Mouse (Mus musculus) T-helper 1 cell (primary cell): ENCODE results near the gene Dkc1.

Experiments used
- in situ Hi-C: fragments of 300-600 bp; cut with MboI, MseI; formaldehyde crosslinking; loops from one replicate; pipeline ENCODE4 v1.15.1; 2025; ENCODE audit warnings: high pct_unique_total_duplicates

Dkc1 gene

GRCm38 (mm10) chrX:75095369-75096162 is at the start of gene Dkc1:
TSS of gene Dkc1 (plus strand) at chrX:75095854.
- in situ Hi-C loops, result loop anchor here (10.0 kb wide), 1 partner anchor 1031 kb away; no protein-coding TSS in a partner anchor

GRCm38 (mm10) chrX:75045931-75046330 is 49.7 kb upstream of the Dkc1 start:
- in situ Hi-C loops, result no loop called here

- in situ Hi-C loops, result no loop called here
These were observed 48.6 kb upstream of the Dkc1 start for GRCm38 (mm10) chrX:75046921-75047635.

- in situ Hi-C loops, result no loop called here
These were observed 39.4 kb upstream of the Dkc1 start for GRCm38 (mm10) chrX:75056120-75056775.

GRCm38 (mm10) chrX:75082351-75082750 is 13.3 kb upstream of the Dkc1 start:
- in situ Hi-C loops, result no loop called here

GRCm38 (mm10) chrX:75083982-75084773 is 11.5 kb upstream of the Dkc1 start:
- in situ Hi-C loops, result no loop called here

GRCm38 (mm10) chrX:75084774-75085508 is 10.7 kb upstream of the Dkc1 start, which contains the start of gene Gab3:
TSS of gene Gab3 (minus strand) at chrX:75085458.
- in situ Hi-C loops, result no loop called here

- in situ Hi-C loops, result no loop called here
These were observed 10.0 kb upstream of the Dkc1 start for GRCm38 (mm10) chrX:75085654-75086053.

- in situ Hi-C loops, result loop anchor here (10.0 kb wide), 1 partner anchor 1031 kb away; no protein-coding TSS in a partner anchor
These were observed 613 bp downstream of the Dkc1 start for GRCm38 (mm10) chrX:75096163-75096770.

GRCm38 (mm10) chrX:75098799-75099198 is 3.1 kb downstream of the Dkc1 start:
- in situ Hi-C loops, result loop anchor here (10.0 kb wide), 1 partner anchor 1034 kb away; no protein-coding TSS in a partner anchor

- in situ Hi-C loops, result loop anchor here (25.0 kb wide), 1 partner anchor 1190 kb away; the partner anchor contains the start of genes Arhgap4 and Naa10
These were observed 6.6 kb downstream of the Dkc1 start for GRCm38 (mm10) chrX:75102293-75102692.

GRCm38 (mm10) chrX:75115550-75115949 is 19.9 kb downstream of the Dkc1 start:
- in situ Hi-C loops, result loop anchor here (25.0 kb wide), 1 partner anchor 1203 kb away; the partner anchor contains the start of genes Arhgap4 and Naa10

GRCm38 (mm10) chrX:75125606-75126005 is 30.0 kb downstream of the Dkc1 start:
- in situ Hi-C loops, result no loop called here

- in situ Hi-C loops, result no loop called here
These were observed 31.2 kb downstream of the Dkc1 start for GRCm38 (mm10) chrX:75126893-75127292.

- in situ Hi-C loops, result no loop called here
These were observed 32.8 kb downstream of the Dkc1 start for GRCm38 (mm10) chrX:75128333-75128980.

GRCm38 (mm10) chrX:75129474-75129873 is 33.8 kb downstream of the Dkc1 start:
- in situ Hi-C loops, result no loop called here

GRCm38 (mm10) chrX:75130467-75131160 is 35.0 kb downstream of the Dkc1 start, which contains the start of gene Mpp1:
TSS of gene Mpp1 (minus strand) at chrX:75131016.
- in situ Hi-C loops, result no loop called here

- in situ Hi-C loops, result no loop called here
These were observed 41.3 kb downstream of the Dkc1 start for GRCm38 (mm10) chrX:75136938-75137337.

GRCm38 (mm10) chrX:75137729-75138128 is 42.1 kb downstream of the Dkc1 start:
- in situ Hi-C loops, result no loop called here
